Mouse (Mus musculus) neural tube, embryonic 11.5 days (tissue): ENCODE measurements around the gene Smoc2. TPM values are rescaled to one million over a fixed set of nuclear protein-coding genes. Genes with fewer than 3 reads are reported as not detected.

ENCODE experiments used
- ATAC-seq: fragments of 200-750 bp; cut with Nextera tagmentation; 2 replicates; pipeline ENCODE4 v1.8.0; 2017; ENCODE audit warnings: moderate number of reproducible peaks, mild to moderate bottlenecking, moderate TSS enrichment, moderate library complexity; ENCODE audit not compliant: insufficient read depth, low FRiP score, low TSS enrichment
- DNase-seq: peaks from one replicate; pipeline ENCODE4 v3.0.0-alpha.2; 2015; ENCODE audit warnings: low spot score
- H3K27ac ChIP-seq: fragments of 300-500 bp; sonication (generic); 2 replicates; pipeline ENCODE4 v1.5.1; 2014; ENCODE audit warnings: low read depth, mild to moderate bottlenecking, low read length
- H3K27me3 ChIP-seq: fragments of 300-500 bp; sonication (generic); 2 replicates; pipeline ENCODE4 v1.6.1; 2014; ENCODE audit warnings: mild to moderate bottlenecking, low read length, mixed read lengths; ENCODE audit not compliant: control insufficient read depth, insufficient read depth
- H3K36me3 ChIP-seq: fragments of 300-500 bp; sonication (generic); 2 replicates; pipeline ENCODE4 v1.6.1; 2014; ENCODE audit warnings: mild to moderate bottlenecking, low read length, moderate library complexity, mixed read lengths; ENCODE audit not compliant: control insufficient read depth, insufficient read depth
- H3K4me1 ChIP-seq: fragments of 300-500 bp; sonication (generic); 2 replicates; pipeline ENCODE4 v1.6.1; 2014; ENCODE audit warnings: low read length, mixed read lengths; ENCODE audit not compliant: control insufficient read depth, insufficient read depth
- H3K4me2 ChIP-seq: fragments of 300-500 bp; sonication (generic); 2 replicates; pipeline ENCODE4 v1.6.1; 2014; ENCODE audit warnings: low read depth, mild to moderate bottlenecking, moderate library complexity
- H3K4me3 ChIP-seq: fragments of 300-500 bp; sonication (generic); 2 replicates; pipeline ENCODE4 v1.5.1; 2014; ENCODE audit warnings: low read depth, low read length
- H3K9ac ChIP-seq: fragments of 300-500 bp; sonication (generic); 2 replicates; pipeline ENCODE4 v1.6.1; 2014; ENCODE audit warnings: mild to moderate bottlenecking, low read length
- H3K9me3 ChIP-seq: fragments of 300-500 bp; sonication (generic); 2 replicates; pipeline ENCODE4 v1.6.1; 2016; ENCODE audit warnings: low read length; ENCODE audit not compliant: control insufficient read depth
- WGBS: fragments of 180-500 bp; shearing (Covaris S2); extraction: QIAGEN DNeasy Blood & Tissue Kit; methylation state at CpG from one replicate; pipeline ENCODE4 v1.1.7; 2014; 5-methylcytosine and 5-hydroxymethylcytosine counted together
- polyA plus RNA-seq: library from polyadenylated mRNA; unstranded; fragments of >200 nt; fragmentation: Nextera tagmentation; extraction: Ambion mirVana; gene quantifications from 2 replicates; pipeline ENCODE4 v1.2.1, GENCODE M21; 2014

Gene Smoc2
- polyA plus RNA-seq, 1 experiment from 2014 or later = 17.1 TPM

DNA sequence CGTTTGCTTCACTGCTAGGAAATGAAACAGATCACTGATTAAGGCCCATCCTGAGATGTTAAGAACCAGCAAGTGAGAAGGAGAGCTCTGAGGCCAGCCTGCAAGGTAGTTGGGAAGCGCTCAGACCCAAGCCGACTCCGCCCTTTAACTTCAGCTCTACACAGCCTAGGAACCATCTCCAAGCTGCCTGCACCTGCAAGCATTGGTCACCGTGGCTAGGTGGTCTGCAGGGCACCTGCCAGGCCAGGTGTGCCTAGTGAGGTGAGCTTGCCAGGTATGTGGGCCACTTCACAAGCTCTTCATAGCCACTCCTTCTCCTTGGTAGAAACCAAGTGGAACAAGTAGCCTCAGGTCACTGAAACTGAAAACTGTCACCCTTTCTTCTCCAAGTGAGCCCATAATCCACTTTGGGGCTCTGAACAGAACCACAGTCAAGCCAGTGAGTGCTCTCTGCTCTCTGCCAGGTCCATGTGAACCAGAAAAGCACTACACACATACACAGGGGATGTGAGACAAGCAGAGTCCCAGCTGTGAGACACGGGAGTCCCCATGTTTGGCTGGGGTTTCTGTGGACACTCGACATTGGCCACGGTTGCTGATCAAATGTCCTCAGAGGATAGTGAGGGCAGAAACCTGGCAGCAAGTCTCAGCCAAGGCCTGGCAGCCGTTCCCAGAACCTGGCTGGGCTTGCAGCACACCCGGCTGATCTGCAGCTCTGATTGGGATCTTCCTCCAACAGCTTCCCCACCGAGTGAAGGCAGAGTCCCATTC lies 34.9 kb upstream of the Smoc2 start:
- Histone ChIP-seq H3K27me3 (no peaks in the 10 kb centered on the region), H3K9me3 (no peaks in the 10 kb centered on the region), H3K4me2 (no peak overlapping the region), H3K4me1 (no peaks in the 10 kb centered on the region), H3K36me3 (no peaks in the 10 kb centered on the region), H3K27ac (no peak overlapping the region), H3K9ac (no peak overlapping the region), H3K4me3 (no peak overlapping the region)
- DNase-seq (no peak), ATAC-seq (no peak)
- WGBS = 74% methylated on average over 11 of the region's 11 CpGs

DNA sequence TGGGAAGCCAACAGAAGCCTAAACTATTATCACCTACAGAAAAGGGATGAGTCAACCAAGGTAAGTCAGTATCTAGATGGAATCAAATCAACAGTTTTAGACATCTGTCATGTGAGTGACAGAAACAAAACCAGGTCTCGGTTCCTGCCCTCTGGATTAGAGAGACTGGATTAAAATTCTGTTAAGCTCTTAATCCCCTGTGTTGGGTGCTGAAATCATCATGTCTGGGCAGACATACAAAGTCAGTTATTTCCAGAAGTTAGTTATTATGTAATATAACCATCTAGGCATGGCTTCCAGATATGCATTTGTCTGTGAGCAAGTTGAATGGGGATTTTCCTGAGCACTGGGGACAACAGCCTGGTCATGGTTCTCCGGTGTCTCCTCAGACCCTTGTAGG lies 33.0 kb upstream of the Smoc2 start:
- Histone ChIP-seq H3K4me3 (no peak overlapping the region), H3K27me3 (no peaks in the 10 kb centered on the region), H3K9me3 (no peaks in the 10 kb centered on the region), H3K4me2 (no peak overlapping the region), H3K4me1 (no peaks in the 10 kb centered on the region), H3K9ac (no peak overlapping the region), H3K27ac (no peak overlapping the region), H3K36me3 (no peaks in the 10 kb centered on the region)
- WGBS = 92% methylated on average over 2 of the region's 2 CpGs
- ATAC-seq (no peak), DNase-seq (no peak)

DNA sequence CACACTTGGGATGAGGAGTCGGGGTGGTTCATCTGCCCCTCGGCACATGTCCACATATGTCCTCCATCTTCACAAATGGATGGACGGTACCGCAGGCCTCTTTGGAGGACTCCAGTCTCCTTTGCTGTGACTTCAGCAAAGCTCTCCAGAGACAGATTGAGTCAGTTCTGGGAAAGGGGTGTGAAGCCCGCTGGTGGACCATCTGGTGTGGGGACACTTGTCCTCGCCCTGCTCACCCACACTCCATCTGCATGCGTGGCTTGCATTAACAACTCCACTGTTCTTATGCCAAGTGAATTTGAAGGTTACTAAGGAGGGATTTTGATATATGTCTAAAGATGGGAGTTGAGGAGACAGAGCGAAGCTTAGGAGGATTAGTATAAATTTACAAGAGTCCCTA lies 31.4 kb upstream of the Smoc2 start:
- H3K4me1 ChIP-seq = no peaks in the 10 kb centered on the region
- no peaks in the 10 kb centered on the region for H3K27me3 ChIP-seq
- H3K4me2 ChIP-seq = no peak overlapping the region
- no peak overlapping the region for H3K27ac ChIP-seq
- H3K9me3 ChIP-seq = no peaks in the 10 kb centered on the region
- ATAC-seq (no peak), DNase-seq (no peak)
- H3K4me3 ChIP-seq = no peak overlapping the region
- WGBS = 90% methylated on average over 8 of the region's 8 CpGs
- no peaks in the 10 kb centered on the region for H3K36me3 ChIP-seq
- no peak overlapping the region for H3K9ac ChIP-seq

GRCm38 (mm10) chr17:14249595-14249994 lies 29.7 kb upstream of the Smoc2 start:
- no peak for DNase-seq
- Histone ChIP-seq H3K4me1 (no peaks in the 10 kb centered on the region), H3K27me3 (no peaks in the 10 kb centered on the region), H3K27ac (no peak overlapping the region), H3K4me3 (no peak overlapping the region), H3K36me3 (no peaks in the 10 kb centered on the region), H3K9me3 (no peaks in the 10 kb centered on the region), H3K9ac (no peak overlapping the region), H3K4me2 (no peak overlapping the region)
- 75% methylated on average over 4 of the region's 4 CpGs for WGBS
- ATAC-seq = no peak

DNA sequence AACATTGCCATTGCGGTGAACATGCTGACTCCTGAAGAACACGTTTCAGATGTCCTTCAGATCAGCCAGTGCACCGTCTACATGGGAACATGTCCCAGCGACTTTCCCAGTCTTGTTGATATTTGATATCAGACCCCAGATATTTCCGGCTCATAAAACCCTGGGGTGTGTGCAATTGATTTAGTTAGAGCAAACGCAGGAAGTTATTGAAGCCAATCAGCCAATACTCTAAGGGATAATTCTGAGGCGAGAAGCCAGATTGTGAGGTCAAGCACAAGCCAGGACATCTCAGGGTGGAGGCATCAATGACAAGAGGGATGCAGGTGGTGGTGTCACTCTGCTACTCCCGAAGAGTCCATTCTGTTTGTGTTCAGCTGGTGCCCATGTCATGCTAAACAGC lies 28.9 kb upstream of the Smoc2 start:
- Histone ChIP-seq H3K9ac (no peak overlapping the region), H3K9me3 (no peaks in the 10 kb centered on the region), H3K27me3 (no peaks in the 10 kb centered on the region), H3K27ac (no peak overlapping the region), H3K4me3 (no peak overlapping the region), H3K4me2 (no peak overlapping the region), H3K4me1 (no peaks in the 10 kb centered on the region), H3K36me3 (no peaks in the 10 kb centered on the region)
- 81% methylated on average over 8 of the region's 8 CpGs for WGBS
- no peak for DNase-seq
- ATAC-seq = no peak

DNA sequence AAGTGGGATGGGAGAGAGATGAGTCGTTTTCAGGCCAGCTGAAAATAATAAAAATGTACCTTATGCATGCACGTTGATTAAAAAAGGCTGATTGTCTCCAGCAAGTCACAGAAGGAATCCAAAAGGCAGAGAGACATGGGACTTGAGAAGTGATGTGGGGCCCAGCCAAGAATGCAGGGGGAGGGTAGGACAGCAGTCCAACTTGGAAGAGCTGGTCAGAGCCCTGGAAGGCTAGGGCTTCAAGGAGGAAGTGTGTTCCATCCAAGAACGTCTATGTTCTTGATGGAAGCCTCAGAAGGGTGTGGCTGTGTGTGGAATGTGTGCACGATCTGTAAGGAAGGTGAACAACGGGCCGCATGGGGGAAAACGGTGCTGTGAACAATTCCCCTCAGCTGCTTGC lies 26.9 kb upstream of the Smoc2 start:
- H3K4me2 ChIP-seq = no peak overlapping the region
- no peaks in the 10 kb centered on the region for H3K27me3 ChIP-seq
- H3K4me3 ChIP-seq = no peak overlapping the region
- no peak for DNase-seq
- WGBS = 81% methylated on average over 7 of the region's 7 CpGs
- no peak overlapping the region for H3K9ac ChIP-seq
- ATAC-seq = no peak
- H3K27ac ChIP-seq = no peak overlapping the region
- no peaks in the 10 kb centered on the region for H3K9me3 ChIP-seq
- no peaks in the 10 kb centered on the region for H3K36me3 ChIP-seq
- no peaks in the 10 kb centered on the region for H3K4me1 ChIP-seq

- DNase-seq (no peak), ATAC-seq (no peak)
- no peak overlapping the region for H3K4me2 ChIP-seq
- no peaks in the 10 kb centered on the region for H3K27me3 ChIP-seq
- WGBS = 59% methylated on average over 5 of the region's 5 CpGs
- no peaks in the 10 kb centered on the region for H3K9me3 ChIP-seq
- H3K36me3 ChIP-seq = no peaks in the 10 kb centered on the region
- no peak overlapping the region for H3K27ac ChIP-seq
- H3K9ac ChIP-seq = no peak overlapping the region
- no peaks in the 10 kb centered on the region for H3K4me1 ChIP-seq
- H3K4me3 ChIP-seq = no peak overlapping the region
These were observed 24.7 kb upstream of the Smoc2 start for GRCm38 (mm10) chr17:14254616-14255015.

- Histone ChIP-seq H3K4me1 (no peaks in the 10 kb centered on the region), H3K27me3 (no peaks in the 10 kb centered on the region), H3K36me3 (no peaks in the 10 kb centered on the region), H3K27ac (no peak overlapping the region), H3K4me3 (no peak overlapping the region), H3K4me2 (no peak overlapping the region), H3K9ac (no peak overlapping the region), H3K9me3 (no peaks in the 10 kb centered on the region)
- no peak for DNase-seq
- ATAC-seq = no peak
- WGBS = 83% methylated on average over 7 of the region's 7 CpGs
These were observed 21.3 kb upstream of the Smoc2 start for GRCm38 (mm10) chr17:14257799-14258520.

GRCm38 (mm10) chr17:14258906-14259305 lies 20.4 kb upstream of the Smoc2 start:
- WGBS = 27% methylated on average over 6 of the region's 6 CpGs

More at GRCm38 (mm10) chr17:14258906-14259305, 20.4 kb upstream of the Smoc2 start:
- Histone ChIP-seq H3K4me2 (no peak overlapping the region), H3K4me3 (no peak overlapping the region), H3K4me1 (no peaks in the 10 kb centered on the region), H3K36me3 (no peaks in the 10 kb centered on the region), H3K9ac (no peak overlapping the region), H3K9me3 (no peaks in the 10 kb centered on the region), H3K27ac (no peak overlapping the region), H3K27me3 (no peaks in the 10 kb centered on the region)
- no peak for DNase-seq
- no peak for ATAC-seq
